Comparison of ENCODE assay signal across 20 mouse cellular contexts in the genomic region with DNA sequence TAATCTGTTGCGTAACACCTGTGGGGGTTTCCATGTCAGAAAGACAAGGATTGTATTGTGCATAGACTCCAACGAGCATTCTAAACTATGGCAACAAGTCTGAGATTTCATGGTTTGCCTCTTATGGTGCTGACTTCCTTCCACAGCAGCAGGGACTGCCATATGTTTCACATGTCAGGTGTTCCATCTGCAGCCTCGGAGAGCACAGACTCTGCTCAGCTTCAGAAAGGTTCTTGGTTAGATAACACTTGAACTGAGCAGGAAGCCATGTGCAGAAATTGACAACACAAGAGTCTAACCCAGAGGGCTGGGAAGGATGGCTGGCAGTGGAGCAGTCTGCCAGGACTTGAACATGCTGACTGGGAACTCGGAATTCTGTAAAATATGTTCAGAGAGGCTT.
A peak's percentile ranks its signal among the peaks of the same experiment; 100 is the strongest.
DNase-seq lines count a peak whose midpoint lies in the region; ATAC-seq lines count a peak whose summit lies in the region.
"Had no signal": no experiment of that assay in that cellular context is flagged by ENCODE, and none has a peak within 500 bp of the region (broad histone marks: within the 10 kb centered on the region; RNA-seq: fewer than 3 reads in every experiment).

No protein-coding gene starts in this region.

- peak; percentile 14; the same call in 1 of the 2 replicates for ATAC-seq in granulocyte monocyte progenitor cell, adult 5-6 weeks (replicated peaks; ENCODE audit: poor library complexity, severe bottlenecking)
- ATAC-seq: forebrain, embryonic 16.5 days; intestine, embryonic 16.5 days; midbrain, embryonic 15.5 days had no signal

- peak; percentile 26 for DNase-seq in cerebellum, adult 9-11 months
- DNase-seq in cerebellum, adult 8-10 months: no peak
- DNase-seq in layer of hippocampus, adult 8-10 months (ENCODE audit: low spot score in 2 of 2): peak; percentile 34 to 38
- no peak for DNase-seq in layer of hippocampus, postnatal 36 days
- peak; percentile 85 for DNase-seq in brain, adult 2 months (ENCODE audit: low read depth, low spot score)
- DNase-seq in adrenal gland, adult (ENCODE audit: inconsistent age in 2 of 2, low spot score in 1 of 2): no peak
- DNase-seq: adrenal gland, postnatal 14 days; gastrocnemius, postnatal 14 days; heart, adult 11 months; kidney, adult 8-10 months; lung, embryonic 14.5 days; lung, postnatal 14 days; retina, postnatal 1 day; spleen, adult 18-20 months; thymus, adult 18-20 months; thymus, postnatal 25 days had no signal

Comparison
In these comparisons a context has a peak if more than half of its experiments do, and no peak if none do; other contexts are left out.
1. DNase-seq: peak in cerebellum, adult 9-11 months (single experiment), layer of hippocampus, adult 8-10 months (2 of 2) and brain, adult 2 months (single experiment); none in cerebellum, adult 8-10 months (single experiment), layer of hippocampus, postnatal 36 days (0 of 2) and adrenal gland, adult (0 of 2).